Mouse (Mus musculus) lung, postnatal 4 days (tissue): ENCODE measurements at regions not wholly inside any gene's neighbourhood (a gene's known extent, or its start where the extent isn't known, plus 50 kb on each side); places are given as distances from the start of the nearest gene placed in this dataset.
"Not testable (repeated sequence)": the region's sequence is repeated elsewhere in the genome, so short reads cannot be mapped to it uniquely, and the experiment has no call there.

Experiments
- DNase-seq, 2 experiments: peaks; one replicate each; pipeline ENCODE4 v3.0.0; 2021

- DNase-seq: no peak
Measured at GRCm38 (mm10) chr13:113484159-113484762, 134.1 kb downstream of the Snx18 start.

- DNase-seq: no peak
Measured at GRCm38 (mm10) chr13:113482911-113483310, 135.5 kb downstream of the Snx18 start.

- no peak for DNase-seq
Measured at GRCm38 (mm10) chr13:113477901-113478510, 140.4 kb downstream of the Snx18 start.

GRCm38 (mm10) chr13:113470822-113471557 is 147.4 kb downstream of the Snx18 start:
- no peak for DNase-seq

- no peak for DNase-seq
Measured at GRCm38 (mm10) chr13:113464190-113465064, 153.9 kb downstream of the Snx18 start.

- DNase-seq: no peak
Measured at GRCm38 (mm10) chr13:113463420-113463819, 154.9 kb downstream of the Snx18 start.

GRCm38 (mm10) chr13:113454490-113455295 is 161.7 kb downstream of the BC067074 start:
- peak; percentile 18 to 34 for DNase-seq

GRCm38 (mm10) chr13:113448378-113448777 is 155.4 kb downstream of the BC067074 start:
- DNase-seq: no peak

GRCm38 (mm10) chr13:113446226-113446625 is 153.3 kb downstream of the BC067074 start:
- no peak for DNase-seq

- DNase-seq: not testable (repeated sequence)
Measured at GRCm38 (mm10) chr13:113444481-113444880, 151.5 kb downstream of the BC067074 start.

GRCm38 (mm10) chr13:113443078-113443477 is 150.1 kb downstream of the BC067074 start:
- no peak for DNase-seq

GRCm38 (mm10) chr13:113442169-113442568 is 149.2 kb downstream of the BC067074 start:
- peak in 1 of 2 experiments; percentile 22 for DNase-seq

- no peak for DNase-seq
Measured at GRCm38 (mm10) chr13:113440137-113440536, 147.2 kb downstream of the BC067074 start.

- no peak for DNase-seq
Measured at GRCm38 (mm10) chr13:113439516-113439915, 146.6 kb downstream of the BC067074 start.

- DNase-seq: no peak
Measured at GRCm38 (mm10) chr13:113438872-113439271, 145.9 kb downstream of the BC067074 start.

GRCm38 (mm10) chr13:113436288-113436687 is 143.3 kb downstream of the BC067074 start:
- DNase-seq: no peak

GRCm38 (mm10) chr13:113435117-113435516 is 142.2 kb downstream of the BC067074 start:
- no peak for DNase-seq

- no peak for DNase-seq
Measured at GRCm38 (mm10) chr13:113433456-113433855, 140.5 kb downstream of the BC067074 start.

- peak in 1 of 2 experiments; percentile 25 for DNase-seq
Measured at GRCm38 (mm10) chr13:113429615-113430014, 136.7 kb downstream of the BC067074 start.
